Mouse (Mus musculus) bone marrow, adult 2 months (tissue): Measurements from ENCODE around the gene Acox3.

Experiments used
- CTCF ChIP-seq: fragments of 200-500 bp; IDR thresholded peaks from 2 replicates; pipeline ENCODE4 v1.5.1; 2011; ENCODE audit warnings: low read length, control low read depth; ENCODE audit not compliant: control insufficient read depth, insufficient read depth
- POLR2A ChIP-seq: fragments of 200-500 bp; IDR thresholded peaks from 2 replicates; pipeline ENCODE4 v1.6.1; 2011; ENCODE audit warnings: low read depth, mild to moderate bottlenecking, control low read depth, low read length, borderline replicate concordance; ENCODE audit not compliant: control insufficient read depth

DNA sequence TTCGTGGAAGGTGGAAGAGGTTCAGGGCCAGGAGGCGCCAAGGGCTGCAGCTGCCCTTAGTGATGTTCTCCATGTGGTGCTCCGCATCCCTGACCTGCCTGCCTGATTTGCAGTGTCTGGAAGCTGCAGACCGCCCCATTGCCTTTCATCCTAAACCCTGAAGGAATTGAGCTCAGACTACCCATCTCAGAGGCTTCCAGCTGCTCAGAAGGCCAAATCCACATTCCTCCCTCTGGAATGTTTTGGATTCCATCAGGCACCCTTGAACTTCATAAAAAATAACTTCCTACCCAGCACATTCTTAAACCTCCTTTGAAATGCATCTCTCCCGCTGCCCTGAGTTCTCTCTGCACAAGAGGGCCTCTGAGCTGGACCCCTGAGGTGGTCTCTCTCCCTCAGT is 42.3 kb upstream of the Acox3 start:
- TF ChIP-seq CTCF (no peak), POLR2A (no peak)
